Mouse (Mus musculus): ENCODE data around the gene Myo18a.

- no peak for TF ChIP-seq CTCF (IDR thresholded peaks at IDR 0.05; ENCODE audit: low read depth)
- no peak for TF ChIP-seq EP300 (IDR thresholded peaks at IDR 0.05; ENCODE audit: low read depth)
Measured at GRCm38 (mm10) chr11:77753469-77753868, 9.6 kb upstream of the Myo18a start.

Data from heart, postnatal 0 days (tissue).